Mouse (Mus musculus): ENCODE results near the gene Amz1.

DNA sequence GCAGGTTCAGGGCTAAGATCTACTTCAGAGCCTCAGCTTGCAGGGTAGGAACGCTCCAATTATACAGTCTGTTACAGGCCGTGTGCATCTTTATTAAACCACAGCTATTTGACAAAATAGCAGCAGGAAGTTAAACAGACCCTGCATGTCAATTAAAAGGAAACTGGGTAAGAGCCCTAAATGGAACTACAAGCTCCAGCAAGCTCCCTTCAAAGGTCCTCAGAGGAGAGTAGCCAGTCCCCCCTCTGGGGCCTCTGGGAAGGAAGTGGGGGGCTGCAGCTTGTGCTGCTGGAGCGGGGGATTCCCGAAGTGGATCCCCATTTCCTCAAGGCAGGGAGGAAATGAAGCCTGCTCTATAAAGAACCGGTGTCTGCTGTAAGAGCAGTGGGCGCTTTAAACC is 47.7 kb downstream of the Amz1 start:
- TF ChIP-seq CTCF (IDR thresholded peaks at IDR 0.05; ENCODE audit: low read depth, low read length) (no peak), POLR2A (IDR thresholded peaks at IDR 0.05; ENCODE audit: extremely low read depth, insufficient read depth, low read length) (no peak)
